Mouse (Mus musculus): ENCODE measurements at regions not wholly inside any gene's neighbourhood (a gene's known extent, or its start where the extent isn't known, plus 50 kb on each side); places are given as distances from the start of the nearest gene placed in this dataset.

DNA sequence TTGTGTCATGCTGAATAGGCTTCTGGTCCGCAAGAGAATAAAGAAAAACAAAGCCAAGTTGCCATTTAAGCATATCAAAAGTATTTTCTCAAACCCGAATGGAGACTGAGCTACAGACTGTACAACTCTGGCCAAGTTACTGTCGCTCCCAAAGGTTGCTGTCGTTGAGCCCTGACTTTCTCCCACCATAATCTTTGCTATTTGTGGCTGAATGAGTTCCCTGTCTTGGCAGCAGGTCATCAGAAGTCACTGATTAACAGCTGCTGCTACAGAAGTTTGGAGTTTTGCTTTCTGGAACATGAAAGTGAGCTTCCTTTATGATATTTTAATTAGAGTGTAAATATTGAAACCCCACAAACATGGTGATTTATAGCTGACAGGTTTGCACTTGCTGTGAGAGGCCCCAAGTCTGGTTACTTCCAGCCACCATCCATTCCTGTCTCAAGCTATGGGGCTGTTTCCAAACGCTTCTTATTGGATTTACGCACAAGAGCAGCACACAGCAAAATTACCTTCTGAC lies 419.2 kb upstream of the Etaa1 start:
- Histone ChIP-seq H3K4me1 (ENCODE audit: control insufficient read depth, insufficient read depth, low read length) (0 out of 2 replicates have a peak, but pooled peaks cover 5% of the 10 kb centered on the region), H3K36me3 (ENCODE audit: control insufficient read depth, insufficient read depth, low read length) (no peaks in the 10 kb centered on the region), H3K4me2 (ENCODE audit: low read depth) (no peak overlapping the region), H3K27me3 (ENCODE audit: control insufficient read depth, insufficient read depth, low read length) (no peaks in the 10 kb centered on the region), H3K27ac (ENCODE audit: low read depth, low read length) (no peak overlapping the region), H3K4me3 (ENCODE audit: low read depth, low read length) (no peak overlapping the region), H3K9ac (ENCODE audit: low read length) (no peak overlapping the region), H3K9me3 (ENCODE audit: control insufficient read depth, low read length) (no peaks in the 10 kb centered on the region)
- no peak for DNase-seq (ENCODE audit: low spot score)
- no peak for ATAC-seq (ENCODE audit: insufficient read depth, low FRiP score, low TSS enrichment)
- 78% methylated on average over 6 of the region's 6 CpGs for WGBS

DNA sequence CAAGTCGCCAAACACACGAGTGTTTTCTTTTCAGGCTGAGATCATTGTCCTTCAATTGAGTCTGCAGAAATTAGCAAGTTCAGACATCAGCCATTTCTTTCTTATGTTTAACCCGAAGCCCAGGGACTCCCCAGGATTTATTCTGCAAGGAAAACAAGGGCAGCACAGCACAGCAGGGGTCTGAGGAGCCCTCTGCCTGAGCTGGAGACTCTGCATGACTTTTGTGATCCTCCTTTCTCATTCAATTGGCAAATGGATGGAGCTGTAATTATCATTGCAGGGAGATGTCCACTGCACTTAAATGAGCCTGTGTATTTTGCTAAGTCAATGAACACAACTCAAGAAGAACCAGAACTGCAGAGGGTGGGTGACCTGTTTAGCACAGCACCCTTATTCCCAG lies 417.6 kb upstream of the Etaa1 start:
- Histone ChIP-seq H3K4me3 (ENCODE audit: low read depth, low read length) (no peak overlapping the region), H3K36me3 (ENCODE audit: control insufficient read depth, insufficient read depth, low read length) (no peaks in the 10 kb centered on the region), H3K27me3 (ENCODE audit: control insufficient read depth, insufficient read depth, low read length) (no peaks in the 10 kb centered on the region), H3K9me3 (ENCODE audit: control insufficient read depth, low read length) (no peaks in the 10 kb centered on the region), H3K4me2 (ENCODE audit: low read depth) (no peak overlapping the region), H3K9ac (ENCODE audit: low read length) (no peak overlapping the region), H3K4me1 (ENCODE audit: control insufficient read depth, insufficient read depth, low read length) (0 out of 2 replicates have a peak, but pooled peaks cover 5% of the 10 kb centered on the region), H3K27ac (ENCODE audit: low read depth, low read length) (no peak overlapping the region)
- WGBS: 11% methylated on average over 3 of the region's 3 CpGs
- ATAC-seq (ENCODE audit: insufficient read depth, low FRiP score, low TSS enrichment): no peak
- no peak for DNase-seq (ENCODE audit: low spot score)

DNA sequence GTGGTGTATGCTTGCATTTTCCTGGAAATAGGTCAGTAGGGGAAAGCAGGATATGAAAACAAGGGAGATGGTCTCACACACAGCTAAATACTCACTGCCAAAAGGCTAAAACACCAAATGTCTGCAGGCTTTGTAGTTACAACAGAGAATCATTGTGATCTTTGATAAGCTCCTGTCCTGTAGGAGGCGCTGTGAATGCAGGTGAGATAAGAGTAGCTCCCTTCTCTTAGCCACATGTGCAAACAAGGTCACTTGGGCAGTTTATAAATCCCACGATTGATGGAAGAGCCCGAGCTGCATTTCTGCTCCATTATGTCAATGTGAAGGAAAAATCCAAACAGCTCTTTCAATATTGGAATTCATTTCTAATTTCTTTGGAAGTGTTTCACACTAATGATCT lies 417.2 kb upstream of the Etaa1 start:
- Histone ChIP-seq H3K4me1 (ENCODE audit: control insufficient read depth, insufficient read depth, low read length) (0 out of 2 replicates have a peak, but pooled peaks cover 5% of the 10 kb centered on the region), H3K4me2 (ENCODE audit: low read depth) (no peak overlapping the region), H3K4me3 (ENCODE audit: low read depth, low read length) (no peak overlapping the region), H3K9ac (ENCODE audit: low read length) (no peak overlapping the region), H3K27me3 (ENCODE audit: control insufficient read depth, insufficient read depth, low read length) (no peaks in the 10 kb centered on the region), H3K36me3 (ENCODE audit: control insufficient read depth, insufficient read depth, low read length) (no peaks in the 10 kb centered on the region), H3K27ac (ENCODE audit: low read depth, low read length) (no peak overlapping the region), H3K9me3 (ENCODE audit: control insufficient read depth, low read length) (no peaks in the 10 kb centered on the region)
- ATAC-seq (ENCODE audit: insufficient read depth, low FRiP score, low TSS enrichment): no peak
- 27% methylated on average over 3 of the region's 3 CpGs for WGBS
- DNase-seq (ENCODE audit: low spot score): peak; percentile 23

DNA sequence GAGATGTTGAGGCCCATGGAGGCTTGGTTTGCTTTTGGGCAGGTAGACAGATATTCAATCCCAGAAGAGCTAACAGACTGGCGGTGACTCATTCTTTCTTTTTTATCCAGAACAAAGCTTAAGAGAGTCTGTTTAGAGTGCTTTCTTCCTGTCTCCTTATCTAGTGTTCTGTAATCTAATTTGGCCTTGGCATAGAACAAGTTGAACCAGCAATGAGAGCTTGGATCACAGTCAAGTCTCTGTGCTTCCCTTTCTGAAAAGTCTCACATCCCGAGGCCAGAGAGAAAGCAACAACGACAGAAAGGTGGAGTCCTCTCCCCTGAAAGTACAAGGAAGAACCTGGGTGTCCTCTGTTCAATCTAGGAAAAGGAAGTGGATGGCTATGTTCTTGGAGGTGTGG lies 401.2 kb upstream of the Etaa1 start:
- ATAC-seq (ENCODE audit: insufficient read depth, low FRiP score, low TSS enrichment) (no peak), DNase-seq (ENCODE audit: low spot score) (no peak)
- Histone ChIP-seq H3K4me1 (ENCODE audit: control insufficient read depth, insufficient read depth, low read length) (no peaks in the 10 kb centered on the region), H3K27me3 (ENCODE audit: control insufficient read depth, insufficient read depth, low read length) (no peaks in the 10 kb centered on the region), H3K9ac (ENCODE audit: low read length) (no peak overlapping the region), H3K4me2 (ENCODE audit: low read depth) (no peak overlapping the region), H3K4me3 (ENCODE audit: low read depth, low read length) (no peak overlapping the region), H3K9me3 (ENCODE audit: control insufficient read depth, low read length) (no peaks in the 10 kb centered on the region), H3K27ac (ENCODE audit: low read depth, low read length) (no peak overlapping the region), H3K36me3 (ENCODE audit: control insufficient read depth, insufficient read depth, low read length) (no peaks in the 10 kb centered on the region)
- WGBS: 89% methylated on average over 3 of the region's 3 CpGs

DNA sequence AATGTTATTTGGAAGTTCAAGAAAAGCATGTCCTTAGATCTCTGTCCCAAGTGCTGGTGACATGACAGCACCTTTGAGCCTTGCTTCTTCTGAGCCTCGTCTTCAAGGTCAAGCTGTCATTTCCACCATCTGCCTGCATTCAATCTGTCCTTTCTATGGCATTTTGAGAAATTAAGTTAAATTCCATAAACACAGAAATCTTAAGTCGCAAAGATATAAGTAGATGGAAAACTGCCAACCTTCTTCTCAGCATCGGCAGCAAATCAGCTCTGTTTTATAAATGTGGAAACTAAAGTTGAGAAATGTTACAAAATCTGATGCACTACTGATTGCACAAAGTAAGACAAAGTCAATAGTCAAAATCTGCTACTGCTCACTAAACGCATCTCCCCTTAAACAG lies 400.5 kb upstream of the Etaa1 start:
- Histone ChIP-seq H3K9ac (ENCODE audit: low read length) (no peak overlapping the region), H3K4me3 (ENCODE audit: low read depth, low read length) (no peak overlapping the region), H3K27ac (ENCODE audit: low read depth, low read length) (no peak overlapping the region), H3K4me1 (ENCODE audit: control insufficient read depth, insufficient read depth, low read length) (no peaks in the 10 kb centered on the region), H3K4me2 (ENCODE audit: low read depth) (no peak overlapping the region), H3K36me3 (ENCODE audit: control insufficient read depth, insufficient read depth, low read length) (no peaks in the 10 kb centered on the region), H3K9me3 (ENCODE audit: control insufficient read depth, low read length) (no peaks in the 10 kb centered on the region), H3K27me3 (ENCODE audit: control insufficient read depth, insufficient read depth, low read length) (no peaks in the 10 kb centered on the region)
- ATAC-seq (ENCODE audit: insufficient read depth, low FRiP score, low TSS enrichment) (no peak), DNase-seq (ENCODE audit: low spot score) (no peak)
- WGBS: 87% methylated on average over 4 of the region's 4 CpGs

DNA sequence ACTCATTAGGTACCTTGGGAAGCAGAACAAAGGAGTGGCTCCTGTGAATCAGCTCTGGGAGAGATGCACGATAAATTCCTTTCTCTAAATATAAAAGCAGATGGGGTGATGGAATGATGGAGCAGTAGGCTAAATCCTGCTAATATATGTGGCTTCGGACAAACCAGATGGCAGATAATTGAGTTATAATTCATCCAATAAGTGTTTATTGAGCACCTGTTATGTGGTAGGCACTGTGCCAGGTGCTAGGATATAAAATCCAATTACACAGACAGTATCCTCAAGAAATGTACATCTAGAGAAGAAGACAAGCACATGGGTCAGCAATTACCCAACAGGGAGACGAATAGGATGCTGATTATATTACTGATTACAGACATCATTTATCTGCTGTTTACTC lies 394.2 kb upstream of the Etaa1 start:
- DNase-seq (ENCODE audit: low spot score) (no peak), ATAC-seq (ENCODE audit: insufficient read depth, low FRiP score, low TSS enrichment) (no peak)
- no peaks in the 10 kb centered on the region for H3K4me1 ChIP-seq (ENCODE audit: control insufficient read depth, insufficient read depth, low read length)
- no peak overlapping the region for H3K4me2 ChIP-seq (ENCODE audit: low read depth)
- H3K36me3 ChIP-seq (ENCODE audit: control insufficient read depth, insufficient read depth, low read length): no peaks in the 10 kb centered on the region
- H3K27ac ChIP-seq (ENCODE audit: low read depth, low read length): no peak overlapping the region
- no peak overlapping the region for H3K4me3 ChIP-seq (ENCODE audit: low read depth, low read length)
- 80% methylated on average over 3 of the region's 3 CpGs for WGBS
- no peaks in the 10 kb centered on the region for H3K9me3 ChIP-seq (ENCODE audit: control insufficient read depth, low read length)
- no peaks in the 10 kb centered on the region for H3K27me3 ChIP-seq (ENCODE audit: control insufficient read depth, insufficient read depth, low read length)
- H3K9ac ChIP-seq (ENCODE audit: low read length): no peak overlapping the region

DNA sequence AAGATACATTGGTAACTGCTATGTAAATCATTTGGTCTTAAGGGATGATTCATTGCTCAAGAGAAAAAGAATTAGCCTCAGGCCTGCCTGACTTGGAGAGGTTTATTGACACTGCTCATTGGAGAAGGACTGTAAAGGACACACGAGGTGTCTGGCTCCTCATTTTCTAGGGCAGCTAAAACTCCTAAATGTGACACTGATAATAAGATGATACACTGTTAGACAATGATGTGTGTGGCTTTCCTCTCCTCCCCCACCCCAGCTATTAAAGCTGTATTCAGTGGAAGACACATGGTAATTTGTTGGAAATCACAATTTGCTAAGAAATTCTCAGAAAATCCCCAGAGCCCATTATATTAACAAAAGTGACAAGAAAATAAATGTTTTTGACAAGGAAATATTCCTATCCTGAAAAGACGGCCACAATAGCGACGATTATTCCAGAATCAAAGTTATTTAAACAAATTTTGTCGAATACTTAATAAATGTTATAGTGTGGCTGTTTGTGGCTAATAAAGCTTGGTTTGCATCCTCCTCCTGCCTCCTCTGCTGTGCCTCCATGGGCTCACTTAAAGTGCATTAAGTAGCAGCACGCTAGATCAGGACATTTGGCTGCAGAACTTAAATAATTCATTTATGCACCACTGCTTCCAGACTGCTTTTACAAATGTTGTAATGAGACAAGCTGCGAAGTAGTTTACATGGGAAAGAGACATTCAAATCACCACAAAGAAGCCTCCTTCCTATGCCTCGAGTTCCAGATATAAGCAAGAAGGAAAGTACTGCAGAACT lies 360.0 kb upstream of the Etaa1 start:
- no peak; the same call in 1 of the 2 replicates for ATAC-seq (ENCODE audit: insufficient read depth, low FRiP score, low TSS enrichment)
- Histone ChIP-seq H3K27me3 (ENCODE audit: control insufficient read depth, insufficient read depth, low read length) (no peaks in the 10 kb centered on the region), H3K4me2 (ENCODE audit: low read depth) (no peak overlapping the region), H3K36me3 (ENCODE audit: control insufficient read depth, insufficient read depth, low read length) (no peaks in the 10 kb centered on the region), H3K4me3 (ENCODE audit: low read depth, low read length) (no peak overlapping the region), H3K9me3 (ENCODE audit: control insufficient read depth, low read length) (no peaks in the 10 kb centered on the region), H3K4me1 (ENCODE audit: control insufficient read depth, insufficient read depth, low read length) (no peaks in the 10 kb centered on the region), H3K9ac (ENCODE audit: low read length) (no peak overlapping the region), H3K27ac (ENCODE audit: low read depth, low read length) (no peak overlapping the region)
- WGBS: 57% methylated on average over 8 of the region's 8 CpGs
- DNase-seq (ENCODE audit: low spot score): no peak

DNA sequence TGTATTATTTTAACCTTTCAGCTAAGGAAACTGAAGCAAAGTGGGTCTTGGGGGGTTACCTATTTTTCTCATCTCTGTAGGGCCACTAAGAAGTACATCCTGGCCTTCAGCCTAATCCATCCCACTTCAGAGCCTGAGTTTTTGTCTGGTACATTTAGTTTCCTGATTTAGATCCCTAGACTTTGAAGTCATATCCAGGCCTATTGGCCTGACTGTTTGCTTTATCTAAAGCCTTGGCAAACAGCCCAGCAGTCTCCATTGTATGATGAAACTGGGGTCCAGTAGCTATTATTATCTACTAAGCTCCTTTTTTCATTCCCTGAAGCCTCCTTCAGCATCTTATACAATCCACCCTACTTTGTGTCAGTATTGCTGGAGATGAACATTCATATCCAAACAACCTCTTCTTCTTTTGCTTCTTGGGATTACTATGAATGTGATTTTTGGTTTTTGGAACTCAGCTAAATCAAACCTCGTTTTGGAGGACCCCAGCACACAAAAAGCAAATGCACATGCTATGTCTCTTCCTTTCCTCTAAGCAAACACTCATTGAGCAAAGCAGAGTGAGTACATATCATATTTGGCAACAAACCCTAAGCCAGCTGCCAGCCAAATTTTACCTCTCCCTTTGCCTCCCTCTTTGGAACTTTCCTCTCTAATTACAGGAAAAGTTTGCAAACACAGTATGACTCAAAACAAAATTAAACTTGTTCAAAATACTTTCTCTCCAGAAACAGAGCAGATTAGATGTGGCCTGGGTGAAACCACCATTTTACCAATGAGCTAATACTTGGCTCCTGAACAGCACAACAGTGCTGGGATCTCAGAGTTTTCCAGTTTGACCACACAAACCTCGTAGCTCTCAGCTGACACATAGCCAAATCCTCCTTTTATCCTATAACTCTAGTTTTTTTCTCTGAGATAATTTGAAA lies 342.8 kb upstream of the Etaa1 start:
- Histone ChIP-seq H3K4me1 (ENCODE audit: control insufficient read depth, insufficient read depth, low read length) (no peaks in the 10 kb centered on the region), H3K36me3 (ENCODE audit: control insufficient read depth, insufficient read depth, low read length) (no peaks in the 10 kb centered on the region), H3K27me3 (ENCODE audit: control insufficient read depth, insufficient read depth, low read length) (no peaks in the 10 kb centered on the region), H3K4me3 (ENCODE audit: low read depth, low read length) (no peak overlapping the region), H3K9ac (ENCODE audit: low read length) (no peak overlapping the region), H3K27ac (ENCODE audit: low read depth, low read length) (no peak overlapping the region), H3K9me3 (ENCODE audit: control insufficient read depth, low read length) (no peaks in the 10 kb centered on the region), H3K4me2 (ENCODE audit: low read depth) (no peak overlapping the region)
- DNase-seq (ENCODE audit: low spot score): no peak
- no peak for ATAC-seq (ENCODE audit: insufficient read depth, low FRiP score, low TSS enrichment)
- whole genome bisulfite sequencing: 81% methylated on average over 2 of the region's 2 CpGs

Data from neural tube, embryonic 11.5 days (tissue).